ENCODE assay signal across 29 mouse cellular contexts in genomic region chr8:29341595-29341994, GRCm38 (mm10).
"Had no signal": no experiment of that assay in that cellular context is flagged by ENCODE, and none has a peak within 500 bp of the region (broad histone marks: within the 10 kb centered on the region; RNA-seq: fewer than 3 reads in every experiment).

No protein-coding gene starts in this region.

- H3K9ac ChIP-seq: limb, embryonic 12.5 days; limb, embryonic 13.5 days; limb, embryonic 15.5 days; liver, embryonic 12.5 days; liver, embryonic 13.5 days; liver, embryonic 14.5 days; liver, embryonic 15.5 days; liver, postnatal 0 days; lung, embryonic 14.5 days; lung, embryonic 15.5 days; midbrain, embryonic 12.5 days; midbrain, embryonic 13.5 days; midbrain, embryonic 15.5 days had no signal

- H3K4me2 ChIP-seq: limb, embryonic 12.5 days; limb, embryonic 13.5 days; limb, embryonic 15.5 days; liver, embryonic 11.5 days; liver, embryonic 12.5 days; liver, embryonic 13.5 days; liver, embryonic 15.5 days; lung, embryonic 14.5 days; lung, embryonic 15.5 days; midbrain, embryonic 11.5 days; midbrain, embryonic 12.5 days; midbrain, embryonic 13.5 days; midbrain, embryonic 15.5 days had no signal

- H3K36me3 ChIP-seq: limb, embryonic 10.5 days; limb, embryonic 12.5 days; limb, embryonic 13.5 days; limb, embryonic 15.5 days; liver, embryonic 12.5 days; liver, embryonic 13.5 days; liver, embryonic 15.5 days; lung, embryonic 15.5 days; midbrain, embryonic 10.5 days; midbrain, embryonic 12.5 days; midbrain, embryonic 13.5 days; midbrain, embryonic 15.5 days had no signal

- H3K27me3 ChIP-seq: limb, embryonic 12.5 days; limb, embryonic 13.5 days; limb, embryonic 15.5 days; liver, embryonic 12.5 days; liver, embryonic 13.5 days; liver, embryonic 15.5 days; lung, embryonic 15.5 days; megakaryocyte, embryonic 14.5 days; midbrain, embryonic 12.5 days; midbrain, embryonic 13.5 days; midbrain, embryonic 15.5 days had no signal

- H3K4me3 ChIP-seq: limb, embryonic 10.5 days; limb, embryonic 12.5 days; limb, embryonic 13.5 days; limb, embryonic 15.5 days; liver, embryonic 12.5 days; liver, embryonic 13.5 days; liver, embryonic 15.5 days; lung, embryonic 15.5 days; megakaryocyte, embryonic 14.5 days; midbrain, embryonic 10.5 days; midbrain, embryonic 12.5 days; midbrain, embryonic 13.5 days; midbrain, embryonic 15.5 days; myocyte had no signal

- H3K27ac ChIP-seq: limb, embryonic 10.5 days; limb, embryonic 12.5 days; limb, embryonic 13.5 days; limb, embryonic 15.5 days; liver, embryonic 12.5 days; liver, embryonic 13.5 days; liver, embryonic 14.5 days; liver, embryonic 15.5 days; lung, embryonic 15.5 days; macrophage; midbrain, embryonic 10.5 days; midbrain, embryonic 12.5 days; midbrain, embryonic 13.5 days; midbrain, embryonic 15.5 days had no signal

- DNase-seq: left cerebral cortex, postnatal 4 days; liver; liver, embryonic 13.5 days; liver, postnatal 0 days; lung, adult 18-20 months; lung, adult 2 months; lung, embryonic 14.5 days; lung, postnatal 10 days; lung, postnatal 14 days; lung, postnatal 36 days; lung, postnatal 4 days; midbrain, embryonic 14.5 days had no signal

- H3K4me1 ChIP-seq: limb, embryonic 10.5 days; limb, embryonic 12.5 days; limb, embryonic 13.5 days; limb, embryonic 15.5 days; liver, embryonic 12.5 days; liver, embryonic 13.5 days; liver, embryonic 15.5 days; lung, embryonic 15.5 days; megakaryocyte, embryonic 14.5 days; midbrain, embryonic 10.5 days; midbrain, embryonic 12.5 days; midbrain, embryonic 13.5 days; midbrain, embryonic 15.5 days had no signal

- H3K9me3 ChIP-seq: limb, embryonic 10.5 days; limb, embryonic 12.5 days; limb, embryonic 13.5 days; limb, embryonic 15.5 days; liver, embryonic 12.5 days; liver, embryonic 13.5 days; liver, embryonic 15.5 days; lung, embryonic 15.5 days; megakaryocyte, embryonic 14.5 days; midbrain, embryonic 10.5 days; midbrain, embryonic 12.5 days; midbrain, embryonic 13.5 days; midbrain, embryonic 15.5 days had no signal
